Mouse (Mus musculus) limb, embryonic 13.5 days (tissue): ENCODE data around the gene Specc1l. TPM values are rescaled to one million over a fixed set of nuclear protein-coding genes. Genes with fewer than 3 reads are reported as not detected.

Experiments used
- ATAC-seq: fragments of 200-750 bp; cut with Nextera tagmentation; 2 replicates; pipeline ENCODE4 v1.8.0; 2017; ENCODE audit warnings: low read depth, moderate number of reproducible peaks, moderate TSS enrichment; ENCODE audit not compliant: low FRiP score
- H3K27ac ChIP-seq: fragments of 300-500 bp; sonication (generic); 2 replicates; pipeline ENCODE4 v1.5.1; 2015; ENCODE audit warnings: inconsistent platforms, mild to moderate bottlenecking, moderate library complexity
- H3K27me3 ChIP-seq: fragments of 300-500 bp; sonication (generic); 2 replicates; pipeline ENCODE4 v1.6.1; 2015; ENCODE audit warnings: mild to moderate bottlenecking, inconsistent platforms
- H3K36me3 ChIP-seq: fragments of 300-500 bp; sonication (generic); 2 replicates; pipeline ENCODE4 v1.6.1; 2015; ENCODE audit warnings: inconsistent platforms, mild to moderate bottlenecking, moderate library complexity
- H3K4me1 ChIP-seq: fragments of 300-500 bp; sonication (generic); 2 replicates; pipeline ENCODE4 v1.6.1; 2015; ENCODE audit warnings: inconsistent platforms
- H3K4me2 ChIP-seq: fragments of 300-500 bp; sonication (generic); replicated peaks from 2 replicates; pipeline ENCODE4 v1.6.1; 2015; ENCODE audit warnings: inconsistent platforms, mild to moderate bottlenecking, moderate library complexity
- H3K4me3 ChIP-seq: fragments of 300-500 bp; sonication (generic); 2 replicates; pipeline ENCODE4 v1.5.1; 2015; ENCODE audit warnings: moderate library complexity, mild to moderate bottlenecking, inconsistent platforms
- H3K9ac ChIP-seq: fragments of 300-500 bp; sonication (generic); 2 replicates; pipeline ENCODE4 v1.6.1; 2015; ENCODE audit warnings: mild to moderate bottlenecking, inconsistent platforms
- H3K9me3 ChIP-seq: fragments of 300-500 bp; sonication (generic); 2 replicates; pipeline ENCODE4 v1.6.1; 2016; ENCODE audit warnings: inconsistent platforms
- WGBS: fragments of 180-500 bp; shearing (Covaris S2); methylation state at CpG from one replicate; pipeline ENCODE4 v1.1.7; 2015; 5-methylcytosine and 5-hydroxymethylcytosine counted together
- polyA plus RNA-seq: library from polyadenylated mRNA; unstranded; fragments of >200 nt; fragmentation: Nextera tagmentation; extraction: Ambion mirVana; gene quantifications from 2 replicates; pipeline ENCODE4 v1.2.1, GENCODE M21; 2015

Specc1l gene
- polyA plus RNA-seq, 1 experiment from 2014 or later, result 39.4 TPM

- no peak for ATAC-seq
- Histone ChIP-seq H3K27ac (no peak overlapping the region), H3K4me3 (no peak overlapping the region), H3K9me3 (no peaks in the 10 kb centered on the region), H3K36me3 (peaks cover 34% of the 10 kb centered on the region), H3K27me3 (no peaks in the 10 kb centered on the region), H3K4me2 (no peak overlapping the region), H3K4me1 (0 out of 2 replicates have a peak, but pooled peaks cover 10% of the 10 kb centered on the region), H3K9ac (no peak overlapping the region)
- 72% methylated on average over 2 of the region's 2 CpGs for WGBS
Measured at GRCm38 (mm10) chr10:75255091-75255490, 43.2 kb downstream of the Specc1l start.

GRCm38 (mm10) chr10:75257401-75257800, 45.5 kb downstream of the Specc1l start:
- ATAC-seq, result no peak
- Histone ChIP-seq H3K4me2 (no peak overlapping the region), H3K27ac (no peak overlapping the region), H3K9me3 (no peaks in the 10 kb centered on the region), H3K4me3 (no peak overlapping the region), H3K4me1 (0 out of 2 replicates have a peak, but pooled peaks cover 4% of the 10 kb centered on the region), H3K36me3 (peaks cover 47% of the 10 kb centered on the region), H3K9ac (no peak overlapping the region), H3K27me3 (no peaks in the 10 kb centered on the region)
- 71% methylated on average over 3 of the region's 3 CpGs for WGBS

GRCm38 (mm10) chr10:75258241-75258640, 46.4 kb downstream of the Specc1l start:
- ATAC-seq, result no peak
- no peak overlapping the region for H3K9ac ChIP-seq
- peaks cover 51% of the 10 kb centered on the region for H3K36me3 ChIP-seq
- no peak overlapping the region for H3K4me2 ChIP-seq
- 0 out of 2 replicates have a peak, but pooled peaks cover 3% of the 10 kb centered on the region for H3K4me1 ChIP-seq
- no peaks in the 10 kb centered on the region for H3K27me3 ChIP-seq
- no peaks in the 10 kb centered on the region for H3K9me3 ChIP-seq
- H3K27ac ChIP-seq, result no peak overlapping the region
- no peak overlapping the region for H3K4me3 ChIP-seq
- 72% methylated on average over 5 of the region's 5 CpGs for WGBS

GRCm38 (mm10) chr10:75261268-75261667, 49.4 kb downstream of the Specc1l start:
- WGBS, result 93% methylated on average over 5 of the region's 5 CpGs
- H3K36me3 ChIP-seq, result peaks cover 74% of the 10 kb centered on the region
- no peak overlapping the region for H3K9ac ChIP-seq
- no peaks in the 10 kb centered on the region for H3K9me3 ChIP-seq
- 0 out of 2 replicates have a peak, but pooled peaks cover 3% of the 10 kb centered on the region for H3K4me1 ChIP-seq
- H3K27me3 ChIP-seq, result no peaks in the 10 kb centered on the region
- H3K4me2 ChIP-seq, result no peak overlapping the region
- H3K4me3 ChIP-seq, result no peak overlapping the region
- no peak for ATAC-seq
- H3K27ac ChIP-seq, result no peak overlapping the region

- Histone ChIP-seq H3K9ac (no peak overlapping the region), H3K27me3 (no peaks in the 10 kb centered on the region), H3K4me3 (no peak overlapping the region), H3K4me2 (no peak overlapping the region), H3K27ac (no peak overlapping the region), H3K9me3 (no peaks in the 10 kb centered on the region), H3K36me3 (peaks cover 89% of the 10 kb centered on the region), H3K4me1 (no peaks in the 10 kb centered on the region)
- ATAC-seq, result no peak
- 83% methylated on average over 3 of the region's 3 CpGs for WGBS
Measured at GRCm38 (mm10) chr10:75264993-75265555, 53.2 kb downstream of the Specc1l start.

GRCm38 (mm10) chr10:75273020-75273419, 61.1 kb downstream of the Specc1l start:
- WGBS, result 90% methylated on average over 4 of the region's 4 CpGs
- H3K4me2 ChIP-seq, result no peak overlapping the region
- H3K27ac ChIP-seq, result no peak overlapping the region
- ATAC-seq, result no peak
- H3K4me3 ChIP-seq, result no peak overlapping the region
- peaks cover 69% of the 10 kb centered on the region for H3K36me3 ChIP-seq
- H3K4me1 ChIP-seq, result no peaks in the 10 kb centered on the region
- no peak overlapping the region for H3K9ac ChIP-seq
- no peaks in the 10 kb centered on the region for H3K9me3 ChIP-seq
- no peaks in the 10 kb centered on the region for H3K27me3 ChIP-seq

- H3K4me1 ChIP-seq, result no peaks in the 10 kb centered on the region
- H3K9ac ChIP-seq, result no peak overlapping the region
- 93% methylated on average over 12 of the region's 12 CpGs for WGBS
- no peak overlapping the region for H3K4me3 ChIP-seq
- H3K4me2 ChIP-seq, result no peak overlapping the region
- H3K27ac ChIP-seq, result no peak overlapping the region
- H3K36me3 ChIP-seq, result peaks cover 75% of the 10 kb centered on the region
- no peaks in the 10 kb centered on the region for H3K9me3 ChIP-seq
- H3K27me3 ChIP-seq, result no peaks in the 10 kb centered on the region
- ATAC-seq, result no peak
Measured at GRCm38 (mm10) chr10:75276427-75277013, 64.6 kb downstream of the Specc1l start.

- no peak for ATAC-seq
- Histone ChIP-seq H3K4me2 (no peak overlapping the region), H3K4me1 (no peaks in the 10 kb centered on the region), H3K36me3 (peaks cover 70% of the 10 kb centered on the region), H3K9ac (no peak overlapping the region), H3K9me3 (no peaks in the 10 kb centered on the region), H3K4me3 (no peak overlapping the region), H3K27me3 (no peaks in the 10 kb centered on the region), H3K27ac (no peak overlapping the region)
- WGBS, result 79% methylated on average over 1 of the region's 1 CpGs
Measured at GRCm38 (mm10) chr10:75277501-75277900, 65.6 kb downstream of the Specc1l start.

GRCm38 (mm10) chr10:75282648-75283047, 70.8 kb downstream of the Specc1l start:
- 89% methylated on average over 5 of the region's 5 CpGs for WGBS
- ATAC-seq, result no peak
- Histone ChIP-seq H3K27me3 (no peaks in the 10 kb centered on the region), H3K27ac (no peak overlapping the region), H3K4me2 (no peak overlapping the region), H3K9me3 (no peaks in the 10 kb centered on the region), H3K9ac (no peak overlapping the region), H3K36me3 (peaks cover 59% of the 10 kb centered on the region), H3K4me3 (no peak overlapping the region), H3K4me1 (no peaks in the 10 kb centered on the region)

- no peak for ATAC-seq
- no peaks in the 10 kb centered on the region for H3K9me3 ChIP-seq
- 98% methylated on average over 3 of the region's 3 CpGs for WGBS
- no peak overlapping the region for H3K27ac ChIP-seq
- H3K36me3 ChIP-seq, result peaks cover 58% of the 10 kb centered on the region
- no peak overlapping the region for H3K4me2 ChIP-seq
- H3K27me3 ChIP-seq, result no peaks in the 10 kb centered on the region
- no peak overlapping the region for H3K4me3 ChIP-seq
- H3K4me1 ChIP-seq, result no peaks in the 10 kb centered on the region
- H3K9ac ChIP-seq, result no peak overlapping the region
Measured at GRCm38 (mm10) chr10:75283821-75284220, 71.9 kb downstream of the Specc1l start.

- no peaks in the 10 kb centered on the region for H3K9me3 ChIP-seq
- 86% methylated on average over 7 of the region's 7 CpGs for WGBS
- H3K27me3 ChIP-seq, result no peaks in the 10 kb centered on the region
- no peak for ATAC-seq
- no peak overlapping the region for H3K27ac ChIP-seq
- no peak overlapping the region for H3K9ac ChIP-seq
- no peak overlapping the region for H3K4me2 ChIP-seq
- H3K4me1 ChIP-seq, result no peaks in the 10 kb centered on the region
- H3K4me3 ChIP-seq, result no peak overlapping the region
- peaks cover 51% of the 10 kb centered on the region for H3K36me3 ChIP-seq
Measured at GRCm38 (mm10) chr10:75288579-75288978, 76.7 kb downstream of the Specc1l start.

- no peak overlapping the region for H3K27ac ChIP-seq
- no peaks in the 10 kb centered on the region for H3K9me3 ChIP-seq
- no peak overlapping the region for H3K4me3 ChIP-seq
- ATAC-seq, result no peak
- 75% methylated on average over 4 of the region's 4 CpGs for WGBS
- H3K9ac ChIP-seq, result no peak overlapping the region
- peaks cover 49% of the 10 kb centered on the region for H3K36me3 ChIP-seq
- H3K4me1 ChIP-seq, result no peaks in the 10 kb centered on the region
- no peak overlapping the region for H3K4me2 ChIP-seq
- no peaks in the 10 kb centered on the region for H3K27me3 ChIP-seq
Measured at GRCm38 (mm10) chr10:75289392-75289791, 77.5 kb downstream of the Specc1l start.

- Histone ChIP-seq H3K9me3 (no peaks in the 10 kb centered on the region), H3K9ac (no peak overlapping the region), H3K4me2 (no peak overlapping the region), H3K27ac (no peak overlapping the region), H3K27me3 (no peaks in the 10 kb centered on the region), H3K4me1 (peaks cover 6% of the 10 kb centered on the region), H3K4me3 (no peak overlapping the region), H3K36me3 (peaks cover 53% of the 10 kb centered on the region)
- 88% methylated on average over 5 of the region's 5 CpGs for WGBS
- no peak for ATAC-seq
Measured at GRCm38 (mm10) chr10:75290650-75291049, 78.8 kb downstream of the Specc1l start.
